Mouse (Mus musculus) spleen, adult 2 months (tissue): ENCODE measurements around the gene Fank1. TPM values are rescaled to one million over a fixed set of nuclear protein-coding genes. Genes with fewer than 3 reads are reported as not detected.

Source experiments
- DNase-seq, 2 experiments: peaks; one replicate each; pipeline versions ENCODE4 v3.0.0 to v3.0.0-alpha.2; 2012 to 2021; ENCODE audit warnings: low spot score in 2 of 2, low read depth in 1 of 2
- H3K27ac ChIP-seq: fragments of 200-500 bp; 2 replicates; pipeline ENCODE4 v1.5.1; 2012; ENCODE audit warnings: low read length, inconsistent platforms; ENCODE audit not compliant: insufficient read depth
- H3K27me3 ChIP-seq: fragments of 200-500 bp; 2 replicates; pipeline ENCODE4 v1.6.1; 2012; ENCODE audit warnings: mild to moderate bottlenecking, moderate library complexity, low read length, inconsistent platforms; ENCODE audit not compliant: control insufficient read depth, insufficient read depth
- H3K36me3 ChIP-seq: fragments of 200-500 bp; 2 replicates; pipeline ENCODE4 v1.6.1; 2012; ENCODE audit warnings: mild to moderate bottlenecking, low read length, inconsistent platforms; ENCODE audit not compliant: control insufficient read depth, insufficient read depth
- H3K4me1 ChIP-seq: fragments of 200-500 bp; 2 replicates; pipeline ENCODE4 v1.6.1; 2011; ENCODE audit warnings: inconsistent platforms; ENCODE audit not compliant: control insufficient read depth, insufficient read depth, insufficient read length
- H3K4me3 ChIP-seq: fragments of 200-500 bp; 2 replicates; pipeline ENCODE4 v1.5.1; 2011; ENCODE audit warnings: mild to moderate bottlenecking, inconsistent platforms; ENCODE audit not compliant: insufficient read depth, insufficient read length; ENCODE audit errors: extremely low read depth
- CTCF ChIP-seq: fragments of 200-500 bp; IDR thresholded peaks from 2 replicates; pipeline ENCODE4 v1.5.1; 2011; ENCODE audit warnings: mild to moderate bottlenecking, inconsistent platforms; ENCODE audit not compliant: insufficient read depth, insufficient read length, insufficient replicate concordance; ENCODE audit errors: extremely low read depth
- POLR2A ChIP-seq: fragments of 200-500 bp; IDR thresholded peaks from 2 replicates; pipeline ENCODE4 v1.6.1; 2011; ENCODE audit warnings: low read depth, low read length, inconsistent platforms
- WGBS: fragments of 180-500 bp; shearing (Covaris S2); methylation state at CpG from one replicate; pipeline ENCODE4 v1.1.7; 2018; 5-methylcytosine and 5-hydroxymethylcytosine counted together
- polyA plus RNA-seq: library from polyadenylated mRNA; depleted of rRNA; stranded (reverse); fragments of >200 nt; gene quantifications from 2 replicates; pipeline ENCODE4 v1.2.3, GENCODE M21; 2012

Fank1 gene
- polyA plus RNA-seq, 1 experiment: not detected

DNA sequence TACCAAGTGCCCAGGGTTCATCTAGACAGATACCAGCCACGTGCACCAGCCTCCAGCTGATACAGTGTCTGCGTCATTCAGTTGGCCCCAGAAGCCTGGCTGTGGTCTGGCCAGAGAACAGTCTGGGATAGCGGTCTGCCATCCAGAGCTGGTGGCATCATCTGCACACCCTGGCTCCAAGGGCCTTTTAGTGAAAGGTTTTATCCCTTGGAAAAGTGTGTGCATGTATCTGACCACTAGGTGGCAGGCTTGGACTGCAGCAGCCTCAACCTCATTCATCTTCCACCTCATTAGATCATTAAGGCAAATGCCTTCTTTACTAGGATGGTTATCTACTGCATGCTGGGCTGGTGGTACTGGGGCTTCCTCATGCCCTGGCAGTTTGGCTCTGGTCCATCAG, 79.6 kb downstream of the Fank1 start:
- Histone ChIP-seq H3K27ac (no peak overlapping the region), H3K4me3 (no peak overlapping the region), H3K4me1 (no peaks in the 10 kb centered on the region), H3K36me3 (no peaks in the 10 kb centered on the region), H3K27me3 (no peaks in the 10 kb centered on the region)
- peak in 1 of 2 experiments; percentile 11 for DNase-seq
- TF ChIP-seq CTCF: peak; percentile 54; the same call in 1 of the 2 replicates
- TF ChIP-seq POLR2A: no peak
- WGBS: 18% methylated on average over 3 of the region's 3 CpGs

DNA sequence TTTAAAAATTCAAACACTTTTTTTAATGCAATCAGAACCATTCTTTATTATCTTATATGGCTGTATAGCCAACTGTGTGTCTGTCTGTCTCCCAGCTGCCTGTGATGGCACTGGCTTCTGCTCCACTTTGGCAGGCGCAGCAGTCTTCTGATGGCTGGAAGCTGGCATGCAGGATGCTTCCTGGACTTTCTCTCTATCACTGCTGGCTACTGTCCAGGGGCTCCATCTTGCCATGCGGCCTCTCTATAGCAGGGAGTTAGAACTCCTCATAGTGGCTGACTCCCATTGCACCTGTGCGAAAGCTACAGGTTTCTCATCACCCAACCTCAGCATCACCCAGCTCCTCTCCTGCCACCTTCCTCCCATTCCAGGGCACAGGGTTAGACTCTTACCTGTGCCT, 81.8 kb downstream of the Fank1 start:
- Histone ChIP-seq H3K36me3 (no peaks in the 10 kb centered on the region), H3K27ac (no peak overlapping the region), H3K4me3 (no peak overlapping the region), H3K27me3 (no peaks in the 10 kb centered on the region), H3K4me1 (no peaks in the 10 kb centered on the region)
- no peak for DNase-seq
- 86% methylated on average over 3 of the region's 3 CpGs for WGBS
- no peak for TF ChIP-seq CTCF

DNA sequence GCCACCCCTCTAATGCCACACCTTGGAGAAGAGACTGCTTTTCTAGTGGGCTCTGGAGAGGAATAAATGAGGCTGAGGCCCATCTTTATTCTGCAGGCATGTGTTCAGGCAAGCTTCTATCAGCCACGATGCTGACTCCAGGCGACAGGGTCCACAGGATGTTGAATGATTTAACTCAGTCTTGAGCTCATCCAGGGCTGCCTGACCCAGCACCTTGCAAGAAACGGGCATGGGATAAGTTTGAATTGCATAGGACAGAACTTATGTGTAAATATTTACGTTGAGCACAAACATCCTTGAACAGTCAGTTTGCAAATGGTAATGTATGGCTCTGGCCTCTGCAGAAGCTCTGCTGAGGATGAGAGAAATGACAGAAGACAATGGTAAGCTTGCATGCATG, 82.9 kb downstream of the Fank1 start:
- 73% methylated on average over 4 of the region's 4 CpGs for WGBS
- Histone ChIP-seq H3K27ac (no peak overlapping the region), H3K27me3 (no peaks in the 10 kb centered on the region), H3K4me1 (no peaks in the 10 kb centered on the region), H3K36me3 (no peaks in the 10 kb centered on the region), H3K4me3 (no peak overlapping the region)
- no peak for DNase-seq
- no peak for TF ChIP-seq POLR2A
- TF ChIP-seq CTCF: no peak

DNA sequence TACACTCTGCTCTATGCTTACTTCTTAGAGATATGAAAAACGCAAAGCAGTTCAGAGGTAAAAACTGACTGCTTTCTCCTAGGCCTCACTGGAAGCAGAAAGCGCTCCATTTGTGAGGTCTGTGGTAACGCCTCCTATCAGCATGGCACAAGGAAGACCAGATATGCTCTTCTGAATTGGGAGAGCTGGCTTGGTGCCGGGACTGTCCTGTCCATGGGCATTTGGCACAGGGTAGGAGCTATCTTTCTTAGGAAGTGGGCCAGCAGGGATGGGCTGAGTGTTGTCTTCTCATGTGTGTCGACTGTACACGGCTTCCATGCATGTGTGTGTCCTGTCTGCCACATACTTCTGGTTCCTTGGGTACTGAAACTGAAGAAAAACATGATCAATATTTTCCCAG, 85.6 kb downstream of the Fank1 start:
- Histone ChIP-seq H3K27ac (no peak overlapping the region), H3K4me3 (no peak overlapping the region), H3K36me3 (no peaks in the 10 kb centered on the region), H3K27me3 (no peaks in the 10 kb centered on the region), H3K4me1 (no peaks in the 10 kb centered on the region)
- WGBS: 90% methylated on average over 6 of the region's 6 CpGs
- no peak for DNase-seq
- TF ChIP-seq CTCF: no peak
- no peak for TF ChIP-seq POLR2A

DNA sequence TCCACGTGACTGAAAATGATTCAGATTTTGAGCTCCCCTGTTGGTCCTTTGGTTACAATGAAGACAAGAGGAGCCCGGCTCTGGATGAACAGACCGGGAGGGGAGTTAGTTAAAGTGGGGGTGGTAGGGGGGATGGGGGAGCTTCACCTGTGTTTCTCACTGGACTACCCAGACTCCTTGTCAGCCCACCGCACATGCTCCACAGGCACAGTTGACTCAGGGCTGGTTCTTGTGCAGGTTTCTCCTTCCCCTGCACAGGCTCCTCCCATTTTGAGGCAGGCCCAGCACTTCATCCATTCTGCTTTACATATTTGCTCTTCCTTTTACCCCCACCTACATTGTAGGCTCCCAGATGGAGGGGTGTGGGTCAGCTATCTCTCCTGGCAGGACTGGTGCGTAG, 86.1 kb downstream of the Fank1 start:
- Histone ChIP-seq H3K4me1 (no peaks in the 10 kb centered on the region), H3K36me3 (no peaks in the 10 kb centered on the region), H3K27me3 (no peaks in the 10 kb centered on the region), H3K27ac (no peak overlapping the region), H3K4me3 (no peak overlapping the region)
- DNase-seq: no peak
- 88% methylated on average over 5 of the region's 5 CpGs for WGBS
- TF ChIP-seq POLR2A (no peak), CTCF (no peak)

DNA sequence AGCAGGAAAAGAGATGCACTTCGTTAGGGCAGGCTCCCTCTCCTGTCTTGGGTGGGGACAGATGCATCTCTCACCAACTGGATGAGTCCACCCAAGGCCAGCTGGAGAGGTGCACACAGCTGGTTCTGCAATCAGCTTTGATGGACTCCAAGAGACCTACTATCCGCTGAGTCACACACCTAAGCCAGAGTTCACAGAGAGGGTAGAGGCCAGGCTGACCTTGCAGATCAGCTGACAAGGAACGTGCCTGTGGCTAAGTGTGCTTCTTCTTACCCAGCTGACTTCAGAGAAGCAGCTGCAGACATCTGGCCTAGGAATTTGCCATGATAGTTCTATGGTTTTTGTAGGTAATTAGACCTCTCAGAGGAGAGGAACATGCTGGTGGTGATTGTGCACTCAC, 86.5 kb downstream of the Fank1 start:
- 87% methylated on average over 3 of the region's 3 CpGs for WGBS
- Histone ChIP-seq H3K4me3 (no peak overlapping the region), H3K27me3 (no peaks in the 10 kb centered on the region), H3K27ac (no peak overlapping the region), H3K4me1 (no peaks in the 10 kb centered on the region), H3K36me3 (no peaks in the 10 kb centered on the region)
- TF ChIP-seq CTCF (no peak), POLR2A (no peak)
- no peak for DNase-seq

DNA sequence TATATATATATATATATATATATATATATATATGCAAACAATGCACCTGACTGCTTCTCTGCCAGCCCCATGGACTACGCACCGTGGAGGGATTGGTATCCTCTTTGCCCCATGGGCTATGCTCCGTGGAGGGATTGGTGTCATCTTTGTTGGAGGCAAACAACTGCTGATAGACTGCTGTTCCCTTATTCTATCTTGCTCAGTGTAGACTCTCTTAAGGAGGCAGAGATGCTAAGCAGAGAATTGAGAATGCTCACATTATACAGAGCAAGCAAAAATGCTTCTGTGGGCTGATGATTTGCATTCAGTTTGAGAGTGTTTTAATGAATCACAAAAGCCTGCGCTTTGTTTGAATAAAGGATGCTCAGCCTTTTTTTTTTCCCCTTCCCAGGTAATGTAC, 87.0 kb downstream of the Fank1 start:
- WGBS: 93% methylated on average over 4 of the region's 4 CpGs
- TF ChIP-seq CTCF (no peak), POLR2A (no peak)

DNA sequence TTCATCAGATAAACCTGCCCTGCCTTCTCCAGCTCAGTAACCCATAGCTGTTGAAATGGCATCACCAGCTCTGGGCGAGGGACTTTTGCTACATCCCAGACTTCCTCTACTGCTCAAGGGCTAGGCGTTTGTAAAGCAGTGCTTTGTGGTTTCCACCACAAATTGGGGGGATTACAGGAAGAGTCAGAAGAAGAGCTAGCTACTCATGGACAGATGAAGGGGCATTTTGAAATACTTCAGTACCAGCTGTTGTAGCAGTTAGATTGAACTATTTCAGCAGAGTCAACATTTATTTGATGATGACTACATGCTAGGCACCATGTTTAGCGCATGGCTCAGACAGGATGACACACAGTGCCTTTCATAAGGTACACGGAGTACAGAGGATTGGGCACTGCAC, 93.6 kb downstream of the Fank1 start:
- Histone ChIP-seq H3K36me3 (no peaks in the 10 kb centered on the region), H3K4me1 (no peaks in the 10 kb centered on the region), H3K27ac (no peak overlapping the region), H3K4me3 (no peak overlapping the region), H3K27me3 (no peaks in the 10 kb centered on the region)
- 56% methylated on average over 4 of the region's 4 CpGs for WGBS
- TF ChIP-seq CTCF (no peak), POLR2A (no peak)
- DNase-seq: no peak

More for the DNA sequence above, 87.0 kb downstream of the Fank1 start:
- H3K36me3 ChIP-seq: no peaks in the 10 kb centered on the region
- no peak for DNase-seq
- H3K4me3 ChIP-seq: no peak overlapping the region
- no peaks in the 10 kb centered on the region for H3K27me3 ChIP-seq
- no peak overlapping the region for H3K27ac ChIP-seq
- H3K4me1 ChIP-seq: no peaks in the 10 kb centered on the region
